8 mouse cellular contexts compared by ENCODE assay signal in the genomic region with DNA sequence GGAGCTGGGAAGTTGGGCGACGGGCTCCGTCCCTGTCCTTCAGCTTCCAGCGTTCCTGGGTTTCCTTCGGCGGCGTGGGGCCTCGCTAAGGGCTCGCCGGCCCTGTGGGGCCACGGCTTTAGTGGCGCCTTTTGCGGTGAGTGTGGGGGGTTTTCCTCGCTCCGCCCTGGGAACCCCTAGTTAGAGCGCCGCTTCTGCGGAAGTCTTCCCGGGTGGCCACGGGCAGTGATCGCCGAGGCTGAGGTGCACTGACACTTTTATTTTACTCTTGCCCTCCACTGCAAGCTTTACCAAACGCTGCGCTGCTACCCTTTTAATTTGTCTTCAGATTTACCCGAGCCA. TPM values are rescaled to one million over a fixed set of nuclear protein-coding genes. Genes with fewer than 3 reads are reported as not detected.
DNase-seq lines count a peak whose midpoint lies in the region; ATAC-seq and TF ChIP-seq lines count a peak whose summit lies in the region.
"Not testable (repeated sequence)": the region's sequence is repeated elsewhere in the genome, so short reads cannot be mapped to it uniquely, and the experiment has no call there.

No protein-coding gene starts in this region.

- not testable (repeated sequence) for H3K79me3 ChIP-seq in C2C12 (ENCODE audit: low read depth)

- H3K4me3 ChIP-seq in C2C12 (ENCODE audit: insufficient read depth, poor library complexity, severe bottlenecking) = peak overlapping the region; percentile 37
- H3K4me3 ChIP-seq in forebrain, embryonic 14.5 days (ENCODE audit: low read depth, low read length) = peak overlapping the region; percentile 55
- peak overlapping the region; percentile 61 for H3K4me3 ChIP-seq in kidney, embryonic 14.5 days (ENCODE audit: low read length)
- H3K4me3 ChIP-seq in liver, embryonic 13.5 days (replicated peaks) = peak overlapping the region; percentile 85
- H3K4me3 ChIP-seq in midbrain, embryonic 11.5 days (ENCODE audit: low read depth, low read length) = peak overlapping the region; percentile 55
- H3K4me3 ChIP-seq in olfactory bulb, adult 2 months (ENCODE audit: insufficient read depth, low read depth, low read length) = peak overlapping the region; percentile 95

- H3K36me3 ChIP-seq in C2C12 (ENCODE audit: control insufficient read depth, insufficient read depth); forebrain, embryonic 14.5 days (ENCODE audit: control insufficient read depth, insufficient read depth, low read length); kidney, embryonic 14.5 days (ENCODE audit: control insufficient read depth, insufficient read depth, low read length); liver, embryonic 13.5 days; midbrain, embryonic 11.5 days (ENCODE audit: control insufficient read depth, insufficient read depth, low read length): not testable (repeated sequence)

- peak overlapping the region; percentile 48 for H3K4me2 ChIP-seq in forebrain, embryonic 14.5 days (ENCODE audit: low read length)
- peak overlapping the region; percentile 37 for H3K4me2 ChIP-seq in kidney, embryonic 14.5 days (replicated peaks; ENCODE audit: low read depth, low read length)
- H3K4me2 ChIP-seq in liver, embryonic 13.5 days = peak overlapping the region; percentile 67
- peak overlapping the region; percentile 41 for H3K4me2 ChIP-seq in midbrain, embryonic 11.5 days

- 0% methylated on average over 25 of the region's 25 CpGs for WGBS in forebrain, embryonic 14.5 days
- WGBS in kidney, embryonic 14.5 days = under 1% methylated on average over 25 of the region's 25 CpGs
- WGBS in liver, embryonic 13.5 days (ENCODE audit: insufficient replicate concordance) = under 1% methylated on average over 25 of the region's 25 CpGs
- WGBS in midbrain, embryonic 11.5 days = 0% methylated on average over 25 of the region's 25 CpGs
- under 1% methylated on average over 25 of the region's 25 CpGs for WGBS in olfactory bulb, adult 2 months

- not testable (repeated sequence) for H3ac ChIP-seq in C2C12 (ENCODE audit: control insufficient read depth, insufficient read length, low read depth)

- H3K4me1 ChIP-seq in forebrain, embryonic 14.5 days (ENCODE audit: control insufficient read depth, insufficient read depth, low read length); kidney, embryonic 14.5 days (ENCODE audit: control insufficient read depth, insufficient read depth, low read length); midbrain, embryonic 11.5 days (ENCODE audit: control insufficient read depth, insufficient read depth, low read length); olfactory bulb, adult 2 months (ENCODE audit: control insufficient read depth, insufficient read depth, low read length): not testable (repeated sequence)
- H3K4me1 ChIP-seq in liver, embryonic 13.5 days (replicated peaks) = peaks cover 15% of the 10 kb centered on the region

- peaks cover 35% of the 10 kb centered on the region for H3K79me2 ChIP-seq in C2C12 (ENCODE audit: control insufficient read depth, insufficient read depth)

- TF ChIP-seq CTCF in C2C12 (IDR thresholded peaks at IDR 0.05; ENCODE audit: control insufficient read depth, insufficient read depth, insufficient read length); olfactory bulb, adult 2 months (IDR thresholded peaks at IDR 0.05; ENCODE audit: insufficient read depth, low read depth, low read length): not testable (repeated sequence)

- peak overlapping the region; percentile 71 for H3K27ac ChIP-seq in forebrain, embryonic 14.5 days (ENCODE audit: low read depth, low read length)
- peak overlapping the region; percentile 69; the same call in 1 of the 2 replicates for H3K27ac ChIP-seq in kidney, embryonic 14.5 days (ENCODE audit: low read depth, low read length)
- peak overlapping the region; percentile 90 for H3K27ac ChIP-seq in liver, embryonic 13.5 days
- H3K27ac ChIP-seq in midbrain, embryonic 11.5 days (ENCODE audit: low read depth, low read length) = not testable (repeated sequence)
- H3K27ac ChIP-seq in olfactory bulb, adult 2 months (ENCODE audit: insufficient read depth, low read depth, low read length) = peak overlapping the region; percentile 75; the same call in 1 of the 2 replicates

- H3K27me3 ChIP-seq in C2C12 (ENCODE audit: control insufficient read depth, insufficient read depth, insufficient read length); forebrain, embryonic 14.5 days (replicated peaks; ENCODE audit: control insufficient read depth, insufficient read depth, low read length); kidney, embryonic 14.5 days (ENCODE audit: control insufficient read depth, insufficient read depth, low read length); liver, embryonic 13.5 days; midbrain, embryonic 11.5 days (ENCODE audit: control insufficient read depth, insufficient read depth, low read length): not testable (repeated sequence)

- peak; percentile 57 for ATAC-seq in common myeloid progenitor, adult 5-6 weeks (replicated peaks; ENCODE audit: low read depth, poor library complexity, severe bottlenecking)
- peak; percentile 61 for ATAC-seq in forebrain, embryonic 14.5 days
- peak; percentile 24 to 51 for ATAC-seq in hematopoietic stem cell, adult 5-6 weeks (replicated peaks in 1 of 2; ENCODE audit: insufficient read depth in 1 of 2, low FRiP score in 2 of 2, low TSS enrichment in 1 of 2, low read depth in 1 of 2, poor library complexity in 2 of 2, severe bottlenecking in 2 of 2)
- ATAC-seq in kidney, embryonic 14.5 days (ENCODE audit: low FRiP score, low TSS enrichment) = peak; percentile 54; the same call in 1 of the 2 replicates
- ATAC-seq in liver, embryonic 13.5 days (ENCODE audit: low read depth) = peak; percentile 28
- not testable (repeated sequence) for ATAC-seq in midbrain, embryonic 11.5 days (ENCODE audit: low FRiP score)

- not testable (repeated sequence) for TF ChIP-seq POLR2A in olfactory bulb, adult 2 months (IDR thresholded peaks at IDR 0.05; ENCODE audit: insufficient read depth, low read depth, low read length)

- H3K9me3 ChIP-seq in forebrain, embryonic 14.5 days (replicated peaks; ENCODE audit: control insufficient read depth, low read length); kidney, embryonic 14.5 days (ENCODE audit: control insufficient read depth, low read length); liver, embryonic 13.5 days (replicated peaks); midbrain, embryonic 11.5 days (ENCODE audit: control insufficient read depth, low read length): not testable (repeated sequence)

- H3K9ac ChIP-seq in forebrain, embryonic 14.5 days (ENCODE audit: low read length) = peak overlapping the region; percentile 65
- H3K9ac ChIP-seq in kidney, embryonic 14.5 days (ENCODE audit: low read depth, low read length) = peak overlapping the region; percentile 70
- peak overlapping the region; percentile 90 for H3K9ac ChIP-seq in liver, embryonic 13.5 days
- peak overlapping the region; percentile 61 for H3K9ac ChIP-seq in midbrain, embryonic 11.5 days (ENCODE audit: low read length)

- not testable (repeated sequence) for DNase-seq in forebrain, embryonic 14.5 days (ENCODE audit: low spot score); liver, embryonic 13.5 days; midbrain, embryonic 11.5 days (ENCODE audit: low spot score, missing footprints)

RNA-seq across cellular contexts. Expression of gene Srp54a, which starts 0.5 kb away (rescaled TPM):
- polyA plus RNA-seq in C2C12 (2012; fragmentation: generic; extraction: Trizol) = 19.9 TPM
- 153 and 172 TPM in 2 replicates for total RNA-seq in common myeloid progenitor, adult 5-6 weeks (2017)
- polyA plus RNA-seq in forebrain, embryonic 14.5 days (2014; fragmentation: Nextera tagmentation; extraction: Ambion mirVana) = 216 and 245 TPM in 2 replicates
- total RNA-seq in hematopoietic stem cell, adult 5-6 weeks (2017) = 131 and 262 TPM in 2 replicates
- polyA plus RNA-seq in kidney, embryonic 14.5 days (2014; fragmentation: Nextera tagmentation; extraction: Ambion mirVana) = 141 and 167 TPM in 2 replicates
- polyA plus RNA-seq in liver, embryonic 13.5 days (2015; fragmentation: Nextera tagmentation; extraction: Ambion mirVana) = 94.7 and 121 TPM in 2 replicates
- 176 and 184 TPM in 2 replicates for polyA plus RNA-seq in midbrain, embryonic 11.5 days (2014; fragmentation: Nextera tagmentation; extraction: Ambion mirVana)
- 183 TPM in 1 of 2 replicates, not detected in the other for polyA plus RNA-seq in olfactory bulb, adult 2 months (2012; ENCODE audit: insufficient read depth, insufficient read length, low replicate concordance, missing spikeins)

RNA-seq across cellular contexts. Expression of gene 2700097O09Rik, which starts 0.7 kb away (rescaled TPM):
- polyA plus RNA-seq in C2C12 (2012; fragmentation: generic; extraction: Trizol) = 5.1 TPM
- 10.0 and 10.2 TPM in 2 replicates for total RNA-seq in common myeloid progenitor, adult 5-6 weeks (2017)
- polyA plus RNA-seq in forebrain, embryonic 14.5 days (2014; fragmentation: Nextera tagmentation; extraction: Ambion mirVana) = 32.8 and 36.0 TPM in 2 replicates
- 7.3 and 9.9 TPM in 2 replicates for total RNA-seq in hematopoietic stem cell, adult 5-6 weeks (2017)
- 40.9 and 47.2 TPM in 2 replicates for polyA plus RNA-seq in kidney, embryonic 14.5 days (2014; fragmentation: Nextera tagmentation; extraction: Ambion mirVana)
- 30.6 and 32.9 TPM in 2 replicates for polyA plus RNA-seq in liver, embryonic 13.5 days (2015; fragmentation: Nextera tagmentation; extraction: Ambion mirVana)
- polyA plus RNA-seq in midbrain, embryonic 11.5 days (2014; fragmentation: Nextera tagmentation; extraction: Ambion mirVana) = 33.2 and 36.2 TPM in 2 replicates
- polyA plus RNA-seq in olfactory bulb, adult 2 months (2012; ENCODE audit: insufficient read depth, insufficient read length, low replicate concordance, missing spikeins) = not detected in 2 replicates

RNA-seq across cellular contexts. Expression of gene Fam177a, which starts 43.7 kb away (rescaled TPM):
- 14.4 TPM for polyA plus RNA-seq in C2C12 (2012; fragmentation: generic; extraction: Trizol)
- 11.4 and 18.5 TPM in 2 replicates for total RNA-seq in common myeloid progenitor, adult 5-6 weeks (2017)
- polyA plus RNA-seq in forebrain, embryonic 14.5 days (2014; fragmentation: Nextera tagmentation; extraction: Ambion mirVana) = 27.0 and 36.7 TPM in 2 replicates
- 14.3 and 21.1 TPM in 2 replicates for total RNA-seq in hematopoietic stem cell, adult 5-6 weeks (2017)
- polyA plus RNA-seq in kidney, embryonic 14.5 days (2014; fragmentation: Nextera tagmentation; extraction: Ambion mirVana) = 10.0 and 14.5 TPM in 2 replicates
- polyA plus RNA-seq in liver, embryonic 13.5 days (2015; fragmentation: Nextera tagmentation; extraction: Ambion mirVana) = 12.7 and 13.7 TPM in 2 replicates
- polyA plus RNA-seq in midbrain, embryonic 11.5 days (2014; fragmentation: Nextera tagmentation; extraction: Ambion mirVana) = 13.6 and 16.0 TPM in 2 replicates
- polyA plus RNA-seq in olfactory bulb, adult 2 months (2012; ENCODE audit: insufficient read depth, insufficient read length, low replicate concordance, missing spikeins) = not detected in 2 replicates

Comparison
In these comparisons a context has a peak if more than half of its experiments do, and no peak if none do; other contexts are left out.
1. H3K4me3 ChIP-seq: peak in every context shown above with its lines; median percentile 95 in olfactory bulb, adult 2 months; 85 in liver, embryonic 13.5 days; 61 in kidney, embryonic 14.5 days; 55 in forebrain, embryonic 14.5 days; 55 in midbrain, embryonic 11.5 days; 37 in C2C12.
2. RNA of gene Fam177a, which starts 43.7 kb away (polyA plus RNA-seq): 27.0 to 36.7 TPM in forebrain, embryonic 14.5 days, 10.0 to 14.5 TPM in kidney, embryonic 14.5 days, 14.4 TPM in C2C12 (single experiment), 13.6 to 16.0 TPM in midbrain, embryonic 11.5 days and 12.7 to 13.7 TPM in liver, embryonic 13.5 days; not detected in olfactory bulb, adult 2 months; every median in the first group is over 10 times any median in the second.
3. Peak in every context shown above with its lines, with median percentiles within 50 percentile points of each other: H3K4me2 ChIP-seq and H3K9ac ChIP-seq.